Mouse (Mus musculus): ENCODE results near the gene G0s2. TPM values are rescaled to one million over a fixed set of nuclear protein-coding genes. Genes with fewer than 3 reads are reported as not detected.

The G0s2 gene
- polyA plus RNA-seq, 2 experiments = 54.9 to 71.8 TPM

DNA sequence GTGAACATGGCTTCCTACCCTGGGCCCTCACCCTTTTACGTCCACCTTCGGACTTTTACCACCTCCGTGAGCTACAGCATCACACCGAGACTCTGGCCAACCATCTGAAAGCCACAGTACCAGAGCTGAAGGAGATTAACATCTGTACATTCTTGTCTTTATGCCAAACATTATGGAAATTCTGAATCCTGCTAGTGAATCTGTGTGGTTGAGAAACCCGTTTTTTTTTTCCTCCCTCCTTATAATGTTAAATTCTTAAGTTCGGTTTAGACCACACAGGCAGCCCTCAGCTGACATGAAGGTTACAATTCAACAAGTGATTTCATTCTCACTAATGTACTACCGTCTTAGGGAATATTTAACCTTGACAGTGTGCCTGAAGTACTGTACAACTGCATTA is 38.1 kb downstream of the G0s2 start:
- DNase-seq (ENCODE audit: low read depth in 3 of 3, low spot score in 3 of 3) (no peak), ATAC-seq (ENCODE audit: insufficient read depth) (no peak)
- no peak overlapping the region for H3K4me3 ChIP-seq (ENCODE audit: insufficient read depth in 1 of 2, low read depth in 2 of 2, low read length in 2 of 2)
- H3K4me2 ChIP-seq (ENCODE audit: low read depth) = no peak overlapping the region
- H3K4me1 ChIP-seq (replicated peaks; ENCODE audit: control insufficient read depth in 2 of 2, insufficient read depth in 2 of 2, low read length in 1 of 2) = no peaks in the 10 kb centered on the region
- 66% methylated on average over 7 of the region's 7 CpGs for WGBS (ENCODE audit: insufficient replicate concordance)
- no peak overlapping the region for H3K27ac ChIP-seq
- no peaks in the 10 kb centered on the region for H3K27me3 ChIP-seq (ENCODE audit: control insufficient read depth, insufficient read depth, low read length)
- no peaks in the 10 kb centered on the region for H3K36me3 ChIP-seq (replicated peaks; ENCODE audit: control insufficient read depth, insufficient read depth, low read depth)
- TF ChIP-seq CTCF (IDR thresholded peaks at IDR 0.05; ENCODE audit: low read depth) (no peak), EP300 (IDR thresholded peaks at IDR 0.05; ENCODE audit: low read depth) (no peak)
- H3K9ac ChIP-seq (replicated peaks) = no peak overlapping the region
- no peaks in the 10 kb centered on the region for H3K9me3 ChIP-seq (ENCODE audit: control insufficient read depth, low read length)

DNA sequence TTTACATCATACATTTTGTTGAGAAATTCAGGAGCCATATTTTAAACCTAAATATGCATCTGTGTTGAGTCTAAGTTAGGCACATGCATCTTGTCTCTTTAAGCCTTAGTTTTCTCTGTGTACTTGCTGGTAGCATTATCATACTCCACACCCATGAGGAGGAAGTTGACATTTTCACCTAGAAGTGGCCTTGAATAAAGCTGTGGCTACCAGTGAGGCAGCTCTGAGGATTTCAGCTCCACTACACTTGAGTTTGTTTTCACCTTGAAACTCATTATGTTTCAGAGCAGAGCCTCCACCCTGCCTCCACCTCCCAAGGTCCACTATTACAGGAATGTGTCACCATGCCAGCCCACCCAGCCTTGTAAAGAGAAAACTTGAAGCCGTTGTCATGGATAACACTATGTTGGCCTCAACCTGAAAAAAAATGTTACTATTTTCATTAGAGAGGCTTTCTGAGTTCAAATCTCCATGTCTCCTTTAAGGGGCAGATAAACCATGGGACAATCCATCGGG is 38.8 kb downstream of the G0s2 start:
- H3K4me3 ChIP-seq (ENCODE audit: insufficient read depth in 1 of 2, low read depth in 2 of 2, low read length in 2 of 2) = no peak overlapping the region
- 69% methylated on average over 2 of the region's 2 CpGs for WGBS (ENCODE audit: insufficient replicate concordance)
- DNase-seq (ENCODE audit: low read depth in 3 of 3, low spot score in 3 of 3) (no peak), ATAC-seq (ENCODE audit: insufficient read depth) (no peak)
- H3K27me3 ChIP-seq (ENCODE audit: control insufficient read depth, insufficient read depth, low read length) = no peaks in the 10 kb centered on the region
- no peak overlapping the region for H3K27ac ChIP-seq
- no peak overlapping the region for H3K4me2 ChIP-seq (ENCODE audit: low read depth)
- no peak overlapping the region for H3K9ac ChIP-seq (replicated peaks)
- H3K4me1 ChIP-seq (replicated peaks; ENCODE audit: control insufficient read depth in 2 of 2, insufficient read depth in 2 of 2, low read length in 1 of 2) = no peaks in the 10 kb centered on the region
- no peak for TF ChIP-seq EP300 (IDR thresholded peaks at IDR 0.05; ENCODE audit: low read depth)
- TF ChIP-seq CTCF (IDR thresholded peaks at IDR 0.05; ENCODE audit: low read depth) = no peak
- H3K9me3 ChIP-seq (ENCODE audit: control insufficient read depth, low read length) = no peaks in the 10 kb centered on the region
- no peaks in the 10 kb centered on the region for H3K36me3 ChIP-seq (replicated peaks; ENCODE audit: control insufficient read depth, insufficient read depth, low read depth)

DNA sequence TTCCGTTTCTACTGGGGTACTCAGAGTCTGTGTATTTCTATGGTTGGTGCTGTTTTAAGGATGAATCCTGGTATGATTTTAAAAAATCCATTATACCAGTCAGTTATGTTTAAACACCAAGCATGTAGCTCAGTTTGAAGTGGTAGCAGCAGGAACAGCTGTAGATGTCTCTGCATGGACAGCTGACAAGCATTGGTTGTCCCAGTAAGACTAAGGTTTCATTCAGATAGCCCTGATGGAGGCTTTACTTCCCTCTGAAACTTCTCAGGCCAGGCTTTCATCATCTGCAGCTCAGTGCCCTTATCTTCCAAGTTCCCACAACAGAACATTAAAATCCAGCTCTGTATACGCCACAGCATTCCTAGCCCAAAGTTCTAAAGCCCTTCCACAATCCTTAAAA is 40.3 kb downstream of the G0s2 start:
- Histone ChIP-seq H3K4me3 (ENCODE audit: insufficient read depth in 1 of 2, low read depth in 2 of 2, low read length in 2 of 2) (no peak overlapping the region), H3K27me3 (ENCODE audit: control insufficient read depth, insufficient read depth, low read length) (no peaks in the 10 kb centered on the region), H3K4me1 (replicated peaks; ENCODE audit: control insufficient read depth in 2 of 2, insufficient read depth in 2 of 2, low read length in 1 of 2) (no peaks in the 10 kb centered on the region), H3K9ac (replicated peaks) (no peak overlapping the region), H3K36me3 (replicated peaks; ENCODE audit: control insufficient read depth, insufficient read depth, low read depth) (no peaks in the 10 kb centered on the region), H3K9me3 (ENCODE audit: control insufficient read depth, low read length) (no peaks in the 10 kb centered on the region), H3K27ac (no peak overlapping the region), H3K4me2 (ENCODE audit: low read depth) (no peak overlapping the region)
- ATAC-seq (ENCODE audit: insufficient read depth) (no peak), DNase-seq (ENCODE audit: low read depth in 3 of 3, low spot score in 3 of 3) (no peak)
- 63% methylated on average over 2 of the region's 2 CpGs for WGBS (ENCODE audit: insufficient replicate concordance)
- TF ChIP-seq EP300 (IDR thresholded peaks at IDR 0.05; ENCODE audit: low read depth) (no peak), CTCF (IDR thresholded peaks at IDR 0.05; ENCODE audit: low read depth) (no peak)

DNA sequence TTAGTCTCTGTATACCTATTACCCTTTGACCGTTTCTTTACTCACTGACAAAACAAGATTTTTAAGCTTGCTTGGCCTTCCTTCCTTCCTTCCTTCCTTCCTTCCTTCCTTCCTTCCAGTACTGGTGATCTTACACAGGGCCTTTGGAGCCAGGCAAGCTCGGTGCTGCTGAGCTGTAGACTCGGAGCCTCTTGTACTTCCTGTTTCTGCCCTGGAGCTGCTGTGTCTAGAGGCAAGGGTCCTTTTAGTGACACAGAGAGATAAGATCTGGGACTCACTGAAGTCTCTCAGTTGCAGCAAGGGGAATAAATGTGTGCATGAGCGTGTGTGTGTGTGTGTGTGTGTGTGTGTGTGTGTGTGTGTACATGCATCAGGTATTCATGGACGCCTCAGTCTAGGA is 42.1 kb downstream of the G0s2 start:
- ATAC-seq (ENCODE audit: insufficient read depth) (no peak), DNase-seq (ENCODE audit: low read depth in 3 of 3, low spot score in 3 of 3) (no peak)
- H3K9me3 ChIP-seq (ENCODE audit: control insufficient read depth, low read length) = no peaks in the 10 kb centered on the region
- no peak overlapping the region for H3K27ac ChIP-seq
- H3K4me2 ChIP-seq (ENCODE audit: low read depth) = no peak overlapping the region
- no peaks in the 10 kb centered on the region for H3K27me3 ChIP-seq (ENCODE audit: control insufficient read depth, insufficient read depth, low read length)
- H3K9ac ChIP-seq (replicated peaks) = no peak overlapping the region
- no peaks in the 10 kb centered on the region for H3K36me3 ChIP-seq (replicated peaks; ENCODE audit: control insufficient read depth, insufficient read depth, low read depth)
- H3K4me3 ChIP-seq (ENCODE audit: insufficient read depth in 1 of 2, low read depth in 2 of 2, low read length in 2 of 2) = no peak overlapping the region
- WGBS (ENCODE audit: insufficient replicate concordance) = 18% methylated on average over 5 of the region's 5 CpGs
- H3K4me1 ChIP-seq (replicated peaks; ENCODE audit: control insufficient read depth in 2 of 2, insufficient read depth in 2 of 2, low read length in 1 of 2) = no peaks in the 10 kb centered on the region
- TF ChIP-seq CTCF (IDR thresholded peaks at IDR 0.05; ENCODE audit: low read depth) (no peak), EP300 (IDR thresholded peaks at IDR 0.05; ENCODE audit: low read depth) (no peak)

DNA sequence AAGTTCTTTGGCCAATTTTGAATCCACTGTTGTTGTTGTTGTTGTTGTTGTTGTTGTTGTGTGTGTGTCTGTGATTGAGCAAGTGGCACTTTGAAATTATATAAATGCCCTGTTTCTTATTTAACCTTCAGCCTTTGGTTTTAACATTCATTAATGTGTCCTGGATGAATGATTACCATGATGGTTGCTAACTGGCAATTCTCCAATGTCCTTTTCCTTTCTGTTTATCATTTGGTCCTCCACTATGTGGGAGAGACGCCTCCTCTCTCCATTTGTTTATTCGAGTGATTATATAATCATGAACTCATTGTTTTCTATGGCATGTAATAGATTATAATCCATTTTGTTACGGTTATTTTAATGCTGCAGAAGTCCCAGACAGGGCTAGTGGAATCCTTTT is 42.5 kb downstream of the G0s2 start:
- no peak overlapping the region for H3K9ac ChIP-seq (replicated peaks)
- H3K4me2 ChIP-seq (ENCODE audit: low read depth) = no peak overlapping the region
- H3K36me3 ChIP-seq (replicated peaks; ENCODE audit: control insufficient read depth, insufficient read depth, low read depth) = no peaks in the 10 kb centered on the region
- H3K4me3 ChIP-seq (ENCODE audit: insufficient read depth in 1 of 2, low read depth in 2 of 2, low read length in 2 of 2) = no peak overlapping the region
- 47% methylated on average over 3 of the region's 3 CpGs for WGBS (ENCODE audit: insufficient replicate concordance)
- no peaks in the 10 kb centered on the region for H3K27me3 ChIP-seq (ENCODE audit: control insufficient read depth, insufficient read depth, low read length)
- no peaks in the 10 kb centered on the region for H3K9me3 ChIP-seq (ENCODE audit: control insufficient read depth, low read length)
- no peak for TF ChIP-seq CTCF (IDR thresholded peaks at IDR 0.05; ENCODE audit: low read depth)
- TF ChIP-seq EP300 (IDR thresholded peaks at IDR 0.05; ENCODE audit: low read depth) = no peak
- H3K27ac ChIP-seq = no peak overlapping the region
- no peak for DNase-seq (ENCODE audit: low read depth in 3 of 3, low spot score in 3 of 3)
- H3K4me1 ChIP-seq (replicated peaks; ENCODE audit: control insufficient read depth in 2 of 2, insufficient read depth in 2 of 2, low read length in 1 of 2) = no peaks in the 10 kb centered on the region
- ATAC-seq (ENCODE audit: insufficient read depth) = no peak

Measured in liver, embryonic 14.5 days (tissue).